ENCODE assay signal across 8 mouse cellular contexts in genomic region chr7:111778789-111779503, GRCm38 (mm10). TPM values are rescaled to one million over a fixed set of nuclear protein-coding genes. Genes with fewer than 3 reads are reported as not detected.
A peak's percentile ranks its signal among the peaks of the same experiment; 100 is the strongest.
DNase-seq lines count a peak whose midpoint lies in the region; ATAC-seq and TF ChIP-seq lines count a peak whose summit lies in the region.

No protein-coding gene starts in this region.

- H3K27me3 ChIP-seq in lung, embryonic 15.5 days = no peaks in the 10 kb centered on the region
- peaks cover 33% of the 10 kb centered on the region for H3K27me3 ChIP-seq in heart, embryonic 12.5 days (replicated peaks)
- H3K27me3 ChIP-seq in kidney, embryonic 16.5 days (ENCODE audit: insufficient read depth, low read length) = no peaks in the 10 kb centered on the region; the same call in 1 of the 2 replicates
- H3K27me3 ChIP-seq in small intestine, adult 2 months (ENCODE audit: control insufficient read depth, insufficient read depth, low read length) = 0 out of 2 replicates have a peak, but pooled peaks cover 4% of the 10 kb centered on the region

- peak overlapping the region; percentile 62; the same call in 1 of the 2 replicates for H3K27ac ChIP-seq in lung, embryonic 15.5 days
- no peak overlapping the region for H3K27ac ChIP-seq in heart, embryonic 12.5 days (ENCODE audit: poor library complexity, severe bottlenecking)
- H3K27ac ChIP-seq in kidney, embryonic 16.5 days (ENCODE audit: low read length) = peak overlapping the region; percentile 66; the same call in 1 of the 2 replicates
- no peak overlapping the region for H3K27ac ChIP-seq in small intestine, adult 2 months (ENCODE audit: insufficient read depth, low read depth, low read length)

- peak overlapping the region; percentile 77 for H3K4me2 ChIP-seq in lung, embryonic 15.5 days
- peak overlapping the region; percentile 97 for H3K4me2 ChIP-seq in heart, embryonic 12.5 days
- H3K4me2 ChIP-seq in kidney, embryonic 16.5 days (replicated peaks; ENCODE audit: low read depth, low read length) = peak overlapping the region; percentile 94

- H3K9me3 ChIP-seq in lung, embryonic 15.5 days = no peaks in the 10 kb centered on the region
- no peaks in the 10 kb centered on the region for H3K9me3 ChIP-seq in heart, embryonic 12.5 days (replicated peaks)
- H3K9me3 ChIP-seq in kidney, embryonic 16.5 days (ENCODE audit: low read length) = no peaks in the 10 kb centered on the region

- peaks cover 16% of the 10 kb centered on the region for H3K4me1 ChIP-seq in lung, embryonic 15.5 days
- peaks cover 11% of the 10 kb centered on the region for H3K4me1 ChIP-seq in heart, embryonic 12.5 days (replicated peaks)
- peaks cover 23% of the 10 kb centered on the region for H3K4me1 ChIP-seq in kidney, embryonic 16.5 days (ENCODE audit: insufficient read depth, low read length)
- no peaks in the 10 kb centered on the region for H3K4me1 ChIP-seq in small intestine, adult 2 months (ENCODE audit: control insufficient read depth, insufficient read depth, insufficient read length, low read length)

- WGBS in lung, embryonic 15.5 days = 12% methylated on average over 27 of the region's 27 CpGs
- 23% methylated on average over 27 of the region's 27 CpGs for WGBS in heart, embryonic 12.5 days
- 11% methylated on average over 27 of the region's 27 CpGs for WGBS in kidney, embryonic 16.5 days
- WGBS in small intestine, adult 2 months = 20% methylated on average over 27 of the region's 27 CpGs

- TF ChIP-seq POLR2A in small intestine, adult 2 months (IDR thresholded peaks at IDR 0.05; ENCODE audit: low read depth, low read length) = no peak

- no peak for DNase-seq in lung, postnatal 14 days
- DNase-seq in cerebellum, postnatal 25 days = peak; percentile 49 to 56
- DNase-seq in lung, postnatal 36 days = peak; percentile 28
- DNase-seq in spleen, postnatal 14 days (ENCODE audit: low spot score in 2 of 2) = no peak

- peak overlapping the region; percentile 50 for H3K9ac ChIP-seq in lung, embryonic 15.5 days
- H3K9ac ChIP-seq in heart, embryonic 12.5 days = peak overlapping the region; percentile 77
- peak overlapping the region; percentile 79 for H3K9ac ChIP-seq in kidney, embryonic 16.5 days (replicated peaks; ENCODE audit: low read length)

- H3K4me3 ChIP-seq in lung, embryonic 15.5 days = peak overlapping the region; percentile 45
- peak overlapping the region; percentile 53 for H3K4me3 ChIP-seq in heart, embryonic 12.5 days
- H3K4me3 ChIP-seq in kidney, embryonic 16.5 days (ENCODE audit: low read length) = peak overlapping the region; percentile 63
- peak overlapping the region; percentile 64 for H3K4me3 ChIP-seq in small intestine, adult 2 months (ENCODE audit: low read depth, low read length)

- ATAC-seq in lung, embryonic 15.5 days (ENCODE audit: borderline replicate concordance, extremely low read depth, low FRiP score, low TSS enrichment) = no peak
- ATAC-seq in heart, embryonic 12.5 days (ENCODE audit: insufficient number of reproducible peaks, low FRiP score) = peak; percentile 9; the same call in 1 of the 2 replicates
- peak; percentile 13 for ATAC-seq in kidney, embryonic 16.5 days (ENCODE audit: low FRiP score, low TSS enrichment)

- no peak for TF ChIP-seq CTCF in small intestine, adult 2 months (IDR thresholded peaks at IDR 0.05; ENCODE audit: extremely low read depth, insufficient read length, insufficient replicate concordance, low read depth, low read length)

- H3K36me3 ChIP-seq in lung, embryonic 15.5 days = no peaks in the 10 kb centered on the region
- no peaks in the 10 kb centered on the region for H3K36me3 ChIP-seq in heart, embryonic 12.5 days
- no peaks in the 10 kb centered on the region for H3K36me3 ChIP-seq in kidney, embryonic 16.5 days (ENCODE audit: insufficient read depth, low read length)
- no peaks in the 10 kb centered on the region for H3K36me3 ChIP-seq in small intestine, adult 2 months (ENCODE audit: control insufficient read depth, insufficient read depth, low read length)

RNA-seq across cellular contexts. Expression of gene Galnt18, which starts 0.8 kb away (rescaled TPM):
- polyA plus RNA-seq in lung, embryonic 15.5 days (2015; fragmentation: Nextera tagmentation; extraction: Ambion mirVana) = 35.8 and 38.2 TPM in 2 replicates
- polyA plus RNA-seq in heart, embryonic 12.5 days (2016; fragmentation: Nextera tagmentation; extraction: Ambion mirVana) = 11.1 and 11.5 TPM in 2 replicates
- polyA plus RNA-seq in kidney, embryonic 16.5 days (2015; fragmentation: Nextera tagmentation; extraction: Ambion mirVana) = 41.9 and 46.4 TPM in 2 replicates
- polyA plus RNA-seq in small intestine, adult 2 months (2012; rRNA removed) = 2.6 and 3.8 TPM in 2 replicates

Comparison
In these comparisons a context has a peak if more than half of its experiments do, and no peak if none do; other contexts are left out.
1. DNase-seq: peak in cerebellum, postnatal 25 days (2 of 2) and lung, postnatal 36 days (single experiment); none in lung, postnatal 14 days (single experiment) and spleen, postnatal 14 days (0 of 2).
2. H3K27ac ChIP-seq: peak in lung, embryonic 15.5 days (single experiment) and kidney, embryonic 16.5 days (single experiment); none in heart, embryonic 12.5 days (single experiment) and small intestine, adult 2 months (single experiment).
3. Peak in every context shown above with its lines, with median percentiles within 50 percentile points of each other: H3K4me2 ChIP-seq, H3K4me3 ChIP-seq and H3K9ac ChIP-seq.